9 mouse cellular contexts compared by ENCODE assay signal in the genomic region with DNA sequence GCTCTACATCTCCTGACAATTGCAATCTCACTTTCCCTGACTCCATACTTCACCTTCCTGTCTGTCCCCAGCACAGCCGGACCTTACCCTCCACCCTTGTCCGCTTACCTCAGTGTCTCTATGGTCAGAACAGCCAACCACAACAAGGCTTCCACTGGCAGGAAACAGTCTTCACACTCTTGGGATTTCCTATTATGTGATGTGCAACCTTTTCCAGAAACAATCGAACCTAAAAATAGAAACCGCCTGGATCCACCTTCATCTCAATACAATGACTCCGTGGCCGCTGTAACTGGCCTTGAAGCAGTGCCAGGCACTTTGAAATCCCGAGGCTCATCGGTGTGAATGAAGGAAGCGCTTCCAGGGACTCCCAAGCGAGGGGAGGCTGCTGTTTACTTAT.
DNase-seq lines count a peak whose midpoint lies in the region; ATAC-seq and TF ChIP-seq lines count a peak whose summit lies in the region.
"Had no signal": no experiment of that assay in that cellular context is flagged by ENCODE, and none has a peak within 500 bp of the region (broad histone marks: within the 10 kb centered on the region; RNA-seq: fewer than 3 reads in every experiment).

No protein-coding gene starts in this region.

- H3K27ac ChIP-seq in lung, embryonic 14.5 days (ENCODE audit: low read depth): no peak overlapping the region
- peak overlapping the region; percentile 66 for H3K27ac ChIP-seq in heart, adult 2 months

- DNase-seq in lung, embryonic 14.5 days: peak; percentile 66
- no peak for DNase-seq in lung, adult 2 months
- peak; percentile 52 to 74 for DNase-seq in heart, adult 2 months
- peak; percentile 54 for DNase-seq in kidney, adult 9 months
- DNase-seq in mesoderm, embryonic 11.5 days (ENCODE audit: low read depth, low spot score): peak; percentile 16
- no peak for DNase-seq in right cerebral cortex, postnatal 10 days (ENCODE audit: low spot score in 2 of 2)
- DNase-seq in right cerebral cortex, postnatal 14 days: no peak
- no peak for DNase-seq in cerebellum, adult 11 months
- DNase-seq: gastrocnemius, postnatal 25 days had no signal

- intact Hi-C loops in heart, adult 2 months (cut with DNase I): loop anchor here (2.0 to 5.0 kb wide), 2 partner anchors 210 to 253 kb away; partner anchors contain the start of gene Tsc22d2

- H3K4me1 ChIP-seq in lung, embryonic 14.5 days (ENCODE audit: insufficient read depth): peaks cover 4% of the 10 kb centered on the region
- no peaks in the 10 kb centered on the region for H3K4me1 ChIP-seq in lung, adult 2 months (ENCODE audit: control insufficient read depth, insufficient read depth, low read length)
- H3K4me1 ChIP-seq in heart, adult 2 months (ENCODE audit: control insufficient read depth, insufficient read depth, low read length): peaks cover 8% of the 10 kb centered on the region

- H3K4me3 ChIP-seq in lung, embryonic 14.5 days (ENCODE audit: low read depth, low read length): no peak overlapping the region
- H3K4me3 ChIP-seq in lung, adult 2 months (replicated peaks; ENCODE audit: extremely low read depth, low read depth, low read length): no peak overlapping the region
- no peak overlapping the region for H3K4me3 ChIP-seq in heart, adult 2 months

- H3K27me3 ChIP-seq in lung, embryonic 14.5 days (ENCODE audit: insufficient read depth, low read length): no peaks in the 10 kb centered on the region
- H3K27me3 ChIP-seq in heart, adult 2 months (ENCODE audit: control insufficient read depth, insufficient read depth, low read length): no peaks in the 10 kb centered on the region

- TF ChIP-seq CTCF in lung, embryonic 14.5 days (IDR thresholded peaks at IDR 0.05; ENCODE audit: low read depth): no peak
- no peak for TF ChIP-seq CTCF in lung, adult 2 months (IDR thresholded peaks at IDR 0.05; ENCODE audit: insufficient read depth, low read length)
- no peak for TF ChIP-seq CTCF in heart, adult 2 months (IDR thresholded peaks at IDR 0.05)

- H3K36me3 ChIP-seq in lung, embryonic 14.5 days (ENCODE audit: insufficient read depth): no peaks in the 10 kb centered on the region
- H3K36me3 ChIP-seq in heart, adult 2 months (ENCODE audit: control insufficient read depth, insufficient read depth, low read length): no peaks in the 10 kb centered on the region

- H3K79me2 ChIP-seq in heart, adult 2 months (replicated peaks; ENCODE audit: control insufficient read depth, insufficient read depth, low read length): no peaks in the 10 kb centered on the region

- TF ChIP-seq EP300 in heart, adult 2 months (IDR thresholded peaks at IDR 0.05; ENCODE audit: insufficient read depth, low read depth, low read length): peak; percentile 72; the same call in 1 of the 2 replicates

- H3K9ac ChIP-seq in lung, embryonic 14.5 days: no peak overlapping the region
- no peak overlapping the region for H3K9ac ChIP-seq in heart, adult 2 months (ENCODE audit: low read depth, low read length)

- TF ChIP-seq POLR2A in lung, adult 2 months (IDR thresholded peaks at IDR 0.05; ENCODE audit: borderline replicate concordance, extremely low read depth, low read depth, low read length): no peak
- peak; percentile 43; the same call in 1 of the 2 replicates for TF ChIP-seq POLR2A in heart, adult 2 months (IDR thresholded peaks at IDR 0.05; ENCODE audit: insufficient read depth, low read depth, low read length)

- H3K4me2 ChIP-seq in lung, embryonic 14.5 days: no peak overlapping the region

- 29% methylated on average over 10 of the region's 10 CpGs for WGBS in lung, embryonic 14.5 days
- 21% methylated on average over 10 of the region's 10 CpGs for WGBS in lung, adult 2 months
- WGBS in heart, adult 2 months: 17% methylated on average over 10 of the region's 10 CpGs

- no peaks in the 10 kb centered on the region for H3K9me3 ChIP-seq in lung, embryonic 14.5 days (ENCODE audit: low read depth, low read length)

- ATAC-seq in lung, embryonic 14.5 days (ENCODE audit: insufficient read depth): peak; percentile 57; the same call in 1 of the 2 replicates

Comparison
In these comparisons a context has a peak if more than half of its experiments do, and no peak if none do; other contexts are left out.
1. DNase-seq: peak in lung, embryonic 14.5 days (single experiment), heart, adult 2 months (2 of 2), kidney, adult 9 months (single experiment) and mesoderm, embryonic 11.5 days (single experiment); none in lung, adult 2 months (single experiment), right cerebral cortex, postnatal 10 days (0 of 2), right cerebral cortex, postnatal 14 days (single experiment) and cerebellum, adult 11 months (single experiment).